In the genomic region with DNA sequence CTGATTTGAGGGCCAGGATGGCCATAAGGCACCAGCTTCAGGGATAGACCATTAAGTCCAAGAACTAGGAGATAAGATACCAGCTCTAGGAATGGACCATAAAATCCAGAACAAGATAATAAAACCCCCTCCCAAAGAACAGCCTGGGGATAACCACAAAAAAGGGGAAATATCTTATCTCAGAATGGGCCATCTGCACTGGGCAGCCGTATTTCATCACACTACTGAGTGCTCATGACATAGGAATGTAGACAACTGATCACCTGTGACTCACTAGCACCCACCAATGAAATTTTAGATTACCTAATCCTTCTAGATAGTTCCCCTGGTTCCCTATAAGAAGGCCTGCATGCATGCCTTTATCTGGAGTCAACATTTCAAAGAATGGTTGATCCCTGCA, we compare ENCODE assay signal across 22 mouse cellular contexts. TPM values are rescaled to one million over a fixed set of nuclear protein-coding genes. Genes with fewer than 3 reads are reported as not detected.
DNase-seq lines count a peak whose midpoint lies in the region; ATAC-seq lines count a peak whose summit lies in the region.
"Had no signal": no experiment of that assay in that cellular context is flagged by ENCODE, and none has a peak within 500 bp of the region (broad histone marks: within the 10 kb centered on the region; RNA-seq: fewer than 3 reads in every experiment).

No protein-coding gene starts in this region.

- H3K4me2 ChIP-seq in liver, embryonic 12.5 days = no peak overlapping the region
- H3K4me2 ChIP-seq: heart, embryonic 11.5 days; heart, embryonic 15.5 days; hindbrain, embryonic 14.5 days; intestine, embryonic 15.5 days had no signal

- no peak overlapping the region for H3K4me3 ChIP-seq in liver, embryonic 12.5 days
- H3K4me3 ChIP-seq: embryonic facial prominence, embryonic 10.5 days; heart, adult 2 months; heart, embryonic 15.5 days; hindbrain, embryonic 10.5 days; intestine, embryonic 15.5 days had no signal

- peak; percentile 46; the same call in 1 of the 2 replicates for ATAC-seq in liver, embryonic 12.5 days
- ATAC-seq in megakaryocyte progenitor cell, adult 5-6 weeks (replicated peaks; ENCODE audit: poor library complexity) = peak; percentile 69
- no peak for ATAC-seq in CD4-positive, CD25-positive, alpha-beta regulatory T cell, adult 4 months
- ATAC-seq: forebrain, embryonic 14.5 days; intestine, embryonic 15.5 days had no signal

- no peak overlapping the region for H3K9ac ChIP-seq in liver, embryonic 12.5 days
- H3K9ac ChIP-seq: heart, embryonic 15.5 days; hindbrain, embryonic 14.5 days; intestine, embryonic 15.5 days had no signal

- 20% methylated on average over 1 of the region's 1 CpGs for WGBS in liver, embryonic 12.5 days (ENCODE audit: insufficient replicate concordance)

- no peaks in the 10 kb centered on the region for H3K36me3 ChIP-seq in liver, embryonic 12.5 days
- H3K36me3 ChIP-seq: embryonic facial prominence, embryonic 10.5 days; heart, embryonic 15.5 days; hindbrain, embryonic 10.5 days; intestine, embryonic 15.5 days had no signal

- peaks cover 16% of the 10 kb centered on the region for H3K4me1 ChIP-seq in liver, embryonic 12.5 days
- H3K4me1 ChIP-seq: embryonic facial prominence, embryonic 10.5 days; heart, embryonic 15.5 days; hindbrain, embryonic 10.5 days; intestine, embryonic 15.5 days had no signal

- no peaks in the 10 kb centered on the region for H3K9me3 ChIP-seq in liver, embryonic 12.5 days (replicated peaks)
- H3K9me3 ChIP-seq: embryonic facial prominence, embryonic 10.5 days; heart, embryonic 15.5 days; hindbrain, embryonic 10.5 days; intestine, embryonic 15.5 days had no signal

- H3K27me3 ChIP-seq in liver, embryonic 12.5 days (replicated peaks) = no peaks in the 10 kb centered on the region
- H3K27me3 ChIP-seq: heart, embryonic 15.5 days; intestine, embryonic 15.5 days had no signal

- H3K27ac ChIP-seq in liver, embryonic 12.5 days = no peak overlapping the region
- H3K27ac ChIP-seq: embryonic facial prominence, embryonic 10.5 days; heart, adult 2 months; heart, embryonic 15.5 days; hindbrain, embryonic 10.5 days; hindbrain, embryonic 14.5 days; intestine, embryonic 15.5 days had no signal

- DNase-seq in liver (no peak), NIH3T3 (ENCODE audit: low read depth) (peak; percentile 39)
- no peak for DNase-seq in cerebellum, adult 8-10 months
- no peak for DNase-seq in cerebellum, adult 11 months
- DNase-seq: adrenal gland, adult 8-10 months; adrenal gland, postnatal 36 days; cerebellum, adult 11-12 months; cerebellum, adult 9-11 months; cerebellum, postnatal 36 days; gastrocnemius, postnatal 10 days; heart, adult 2 months; kidney, adult 18-20 months had no signal

RNA-seq across cellular contexts. Expression of a gene that starts 40.7 kb away (rescaled TPM):
- polyA plus RNA-seq in liver, embryonic 12.5 days (2016; fragmentation: Nextera tagmentation; extraction: Ambion mirVana) = 235 and 237 TPM in 2 replicates
- 129 and 130 TPM in 2 replicates for total RNA-seq in megakaryocyte progenitor cell, adult 5-6 weeks (2015)
- 169 and 190 TPM in 2 replicates for total RNA-seq in megakaryocyte progenitor cell, adult 5-6 weeks (2017)
- polyA plus RNA-seq in CD4-positive, CD25-positive, alpha-beta regulatory T cell, adult 4 months (2017; shearing (Covaris generic)) = 100 to 1,000 TPM; 129 to 131 TPM
